8 mouse cellular contexts compared by ENCODE assay signal in the genomic region with DNA sequence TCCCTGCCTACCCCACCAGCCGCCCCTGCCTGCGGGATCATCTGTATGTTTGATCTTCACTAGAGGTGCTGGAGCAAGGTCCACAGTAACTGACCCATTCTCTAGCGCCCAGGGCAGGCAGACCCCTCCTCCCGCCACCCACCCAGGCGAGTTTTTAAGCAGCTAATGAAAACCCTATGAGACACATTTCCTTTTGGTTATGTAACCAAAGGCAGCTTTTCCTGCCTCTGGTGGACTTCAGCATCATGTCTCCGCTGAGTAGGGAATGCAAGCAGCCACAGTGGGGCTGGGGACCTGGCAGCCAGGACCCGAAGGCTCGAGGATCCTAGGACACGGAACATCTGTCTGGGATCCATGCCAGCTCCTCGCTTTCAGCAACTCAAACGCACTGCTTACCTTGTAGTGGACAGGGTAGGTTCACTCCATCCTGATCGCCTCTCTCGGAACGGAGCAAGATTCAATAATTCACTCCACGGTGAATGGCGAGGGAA. TPM values are rescaled to one million over a fixed set of nuclear protein-coding genes. Genes with fewer than 3 reads are reported as not detected.
DNase-seq lines count a peak whose midpoint lies in the region; ATAC-seq and TF ChIP-seq lines count a peak whose summit lies in the region.

No protein-coding gene starts in this region.

- TF ChIP-seq POLR2A in heart, adult 2 months (IDR thresholded peaks at IDR 0.05; ENCODE audit: insufficient read depth, low read depth, low read length): no peak

- no peaks in the 10 kb centered on the region for H3K9me3 ChIP-seq in heart, embryonic 12.5 days (replicated peaks)
- H3K9me3 ChIP-seq in embryonic facial prominence, embryonic 15.5 days (replicated peaks): no peaks in the 10 kb centered on the region
- H3K9me3 ChIP-seq in neural tube, embryonic 14.5 days (ENCODE audit: control insufficient read depth, low read length): no peaks in the 10 kb centered on the region

- TF ChIP-seq EP300 in heart, adult 2 months (IDR thresholded peaks at IDR 0.05; ENCODE audit: insufficient read depth, low read depth, low read length): no peak

- no peaks in the 10 kb centered on the region for H3K79me2 ChIP-seq in heart, adult 2 months (replicated peaks; ENCODE audit: control insufficient read depth, insufficient read depth, low read length)

- WGBS in heart, embryonic 12.5 days: 18% methylated on average over 16 of the region's 16 CpGs
- WGBS in heart, adult 2 months: 17% methylated on average over 16 of the region's 16 CpGs
- WGBS in embryonic facial prominence, embryonic 15.5 days: 6% methylated on average over 16 of the region's 16 CpGs
- WGBS in neural tube, embryonic 14.5 days: 10% methylated on average over 16 of the region's 16 CpGs

- H3K4me2 ChIP-seq in heart, embryonic 12.5 days: peak overlapping the region; percentile 57; the same call in 1 of the 2 replicates
- peak overlapping the region; percentile 43 for H3K4me2 ChIP-seq in embryonic facial prominence, embryonic 15.5 days (replicated peaks)
- H3K4me2 ChIP-seq in neural tube, embryonic 14.5 days (ENCODE audit: low read depth, low read length): peak overlapping the region; percentile 66

- H3K9ac ChIP-seq in heart, embryonic 12.5 days: no peak overlapping the region
- H3K9ac ChIP-seq in heart, adult 2 months (ENCODE audit: low read depth, low read length): no peak overlapping the region
- no peak overlapping the region for H3K9ac ChIP-seq in embryonic facial prominence, embryonic 15.5 days
- H3K9ac ChIP-seq in neural tube, embryonic 14.5 days (replicated peaks; ENCODE audit: low read depth, low read length): peak overlapping the region; percentile 65

- no peak overlapping the region for H3K27ac ChIP-seq in heart, embryonic 12.5 days (ENCODE audit: poor library complexity, severe bottlenecking)
- no peak overlapping the region for H3K27ac ChIP-seq in heart, adult 2 months
- no peak overlapping the region for H3K27ac ChIP-seq in embryonic facial prominence, embryonic 15.5 days (replicated peaks)
- H3K27ac ChIP-seq in neural tube, embryonic 14.5 days (ENCODE audit: low read depth, low read length): 0 out of 2 replicates have a peak overlapping the region, but pooled peaks have one; percentile 70

- no peak overlapping the region for H3K4me3 ChIP-seq in heart, embryonic 12.5 days
- H3K4me3 ChIP-seq in heart, adult 2 months: no peak overlapping the region
- peak overlapping the region; percentile 25 for H3K4me3 ChIP-seq in embryonic facial prominence, embryonic 15.5 days (replicated peaks)
- peak overlapping the region; percentile 49 for H3K4me3 ChIP-seq in neural tube, embryonic 14.5 days (ENCODE audit: low read depth, low read length)

- H3K27me3 ChIP-seq in heart, embryonic 12.5 days (replicated peaks): peaks cover 61% of the 10 kb centered on the region
- peaks cover 4% of the 10 kb centered on the region; the same call in 1 of the 2 replicates for H3K27me3 ChIP-seq in heart, adult 2 months (ENCODE audit: control insufficient read depth, insufficient read depth, low read length)
- peaks cover 46% of the 10 kb centered on the region for H3K27me3 ChIP-seq in embryonic facial prominence, embryonic 15.5 days
- H3K27me3 ChIP-seq in neural tube, embryonic 14.5 days (ENCODE audit: control insufficient read depth, insufficient read depth, low read length): peaks cover 11% of the 10 kb centered on the region

- 0 out of 2 replicates have a peak, but pooled peaks cover 5% of the 10 kb centered on the region for H3K4me1 ChIP-seq in heart, embryonic 12.5 days (replicated peaks)
- H3K4me1 ChIP-seq in heart, adult 2 months (ENCODE audit: control insufficient read depth, insufficient read depth, low read length): no peaks in the 10 kb centered on the region
- 0 out of 2 replicates have a peak, but pooled peaks cover 7% of the 10 kb centered on the region for H3K4me1 ChIP-seq in embryonic facial prominence, embryonic 15.5 days
- peaks cover 3% of the 10 kb centered on the region; the same call in 1 of the 2 replicates for H3K4me1 ChIP-seq in neural tube, embryonic 14.5 days (ENCODE audit: control insufficient read depth, insufficient read depth, low read length)

- intact Hi-C loops in heart, adult 2 months (cut with DNase I): loop anchor here (5.0 kb wide), 1 partner anchor 210 kb away; no protein-coding TSS in a partner anchor

- ATAC-seq in heart, embryonic 12.5 days (ENCODE audit: insufficient number of reproducible peaks, low FRiP score): no peak
- ATAC-seq in embryonic facial prominence, embryonic 15.5 days (ENCODE audit: insufficient number of reproducible peaks, low FRiP score, low TSS enrichment, low read depth): no peak
- peak; percentile 44 for ATAC-seq in neural tube, embryonic 14.5 days (ENCODE audit: low read depth)

- no peak for TF ChIP-seq CTCF in heart, adult 2 months (IDR thresholded peaks at IDR 0.05)

- no peak for DNase-seq in heart, adult 2 months
- peak; percentile 28 to 40 for DNase-seq in layer of hippocampus, postnatal 14 days (ENCODE audit: low spot score in 2 of 2)
- DNase-seq in gastrocnemius, adult 18-20 months (ENCODE audit: low spot score): no peak
- no peak for DNase-seq in spleen, adult 18-20 months
- no peak for DNase-seq in adrenal gland, postnatal 36 days

- H3K36me3 ChIP-seq in heart, embryonic 12.5 days: no peaks in the 10 kb centered on the region
- H3K36me3 ChIP-seq in heart, adult 2 months (ENCODE audit: control insufficient read depth, insufficient read depth, low read length): no peaks in the 10 kb centered on the region
- H3K36me3 ChIP-seq in embryonic facial prominence, embryonic 15.5 days: no peaks in the 10 kb centered on the region
- no peaks in the 10 kb centered on the region for H3K36me3 ChIP-seq in neural tube, embryonic 14.5 days (ENCODE audit: control insufficient read depth, insufficient read depth, low read length)

RNA-seq across cellular contexts. Expression of a gene that starts 0.7 kb away (rescaled TPM):
- polyA plus RNA-seq in heart, embryonic 12.5 days (2016; fragmentation: Nextera tagmentation; extraction: Ambion mirVana): 0.06 and 0.19 TPM in 2 replicates
- total RNA-seq in heart, adult 2 months (2021): not detected
- polyA plus RNA-seq in heart, adult 2 months (2012; rRNA removed): not detected in 2 replicates
- 0.14 and 0.32 TPM in 2 replicates for polyA plus RNA-seq in embryonic facial prominence, embryonic 15.5 days (2015; fragmentation: Nextera tagmentation; extraction: Ambion mirVana)
- total RNA-seq in layer of hippocampus, postnatal 14 days (2021): 10 to 100 TPM; 88.1 to 95.9 TPM
- polyA plus RNA-seq in neural tube, embryonic 14.5 days (2014; fragmentation: Nextera tagmentation; extraction: Ambion mirVana): 4.8 and 7.4 TPM in 2 replicates
- total RNA-seq in gastrocnemius, adult 18-20 months (2021): not detected
- under 1 TPM; 0.53 to 0.73 TPM for total RNA-seq in adrenal gland, postnatal 36 days (2021)

Comparison
In these comparisons a context has a peak if more than half of its experiments do, and no peak if none do; other contexts are left out.
1. H3K4me3 ChIP-seq: peak in embryonic facial prominence, embryonic 15.5 days (single experiment) and neural tube, embryonic 14.5 days (single experiment); none in heart, embryonic 12.5 days (single experiment) and heart, adult 2 months (single experiment).
2. DNase-seq: peak in layer of hippocampus, postnatal 14 days (2 of 2); none in heart, adult 2 months (0 of 2), gastrocnemius, adult 18-20 months (single experiment), spleen, adult 18-20 months (0 of 2) and adrenal gland, postnatal 36 days (0 of 2).
3. RNA of a gene that starts 0.7 kb away (total RNA-seq): 88.1 to 95.9 TPM in layer of hippocampus, postnatal 14 days; 0.53 to 0.73 TPM in adrenal gland, postnatal 36 days, not detected in gastrocnemius, adult 18-20 months and not detected in heart, adult 2 months; every median in the first group is over 10 times any median in the second.
4. Peak in every context shown above with its lines, with median percentiles within 50 percentile points of each other: H3K4me2 ChIP-seq.